Mouse (Mus musculus) midbrain, embryonic 14.5 days (tissue): Measurements from ENCODE around the gene Tpi1. TPM values are rescaled to one million over a fixed set of nuclear protein-coding genes. Genes with fewer than 3 reads are reported as not detected.

Source experiments
- ATAC-seq: fragments of 200-750 bp; cut with Nextera tagmentation; 2 replicates; pipeline ENCODE4 v1.8.0; 2017; ENCODE audit warnings: moderate number of reproducible peaks, moderate library complexity; ENCODE audit not compliant: low FRiP score, low TSS enrichment
- DNase-seq: peaks from one replicate; pipeline ENCODE4 v3.0.0-alpha.2; 2015
- H3K27ac ChIP-seq: fragments of 300-500 bp; sonication (generic); replicated peaks from 2 replicates; pipeline ENCODE4 v1.5.1; 2014; ENCODE audit warnings: mild to moderate bottlenecking, low read depth, low read length, moderate library complexity
- H3K27me3 ChIP-seq: fragments of 300-500 bp; sonication (generic); 2 replicates; pipeline ENCODE4 v1.6.1; 2014; ENCODE audit warnings: low read length, control low read depth, mixed read lengths; ENCODE audit not compliant: control insufficient read depth, insufficient read depth
- H3K36me3 ChIP-seq: fragments of 300-500 bp; sonication (generic); 2 replicates; pipeline ENCODE4 v1.6.1; 2014; ENCODE audit warnings: low read length, control low read depth; ENCODE audit not compliant: control insufficient read depth, insufficient read depth
- H3K4me1 ChIP-seq: fragments of 300-500 bp; sonication (generic); 2 replicates; pipeline ENCODE4 v1.6.1; 2014; ENCODE audit warnings: mild to moderate bottlenecking, antibody characterized with exemption, low read length, control low read depth; ENCODE audit not compliant: control insufficient read depth, insufficient read depth
- H3K4me2 ChIP-seq: fragments of 300-500 bp; sonication (generic); 2 replicates; pipeline ENCODE4 v1.6.1; 2014; ENCODE audit warnings: mild to moderate bottlenecking, low read length, moderate library complexity
- H3K4me3 ChIP-seq: fragments of 300-500 bp; sonication (generic); replicated peaks from 2 replicates; pipeline ENCODE4 v1.5.1; 2014; ENCODE audit warnings: low read depth, low read length
- H3K9ac ChIP-seq: fragments of 300-500 bp; sonication (generic); replicated peaks from 2 replicates; pipeline ENCODE4 v1.6.1; 2014; ENCODE audit warnings: mild to moderate bottlenecking, low read length, moderate library complexity
- H3K9me3 ChIP-seq: fragments of 300-500 bp; sonication (generic); 2 replicates; pipeline ENCODE4 v1.6.1; 2016; ENCODE audit warnings: low read length, control low read depth, mixed read lengths; ENCODE audit not compliant: control insufficient read depth
- WGBS: fragments of 180-500 bp; shearing (Covaris S2); extraction: QIAGEN DNeasy Blood & Tissue Kit; methylation state at CpG from one replicate; pipeline ENCODE4 v1.1.7; 2014; 5-methylcytosine and 5-hydroxymethylcytosine counted together
- polyA plus RNA-seq: library from polyadenylated mRNA; unstranded; fragments of >200 nt; fragmentation: Nextera tagmentation; extraction: Ambion mirVana; gene quantifications from 2 replicates; pipeline ENCODE4 v1.2.1, GENCODE M21; 2014

The Tpi1 gene
- polyA plus RNA-seq, 1 experiment from 2014 or later = 349 TPM

DNA sequence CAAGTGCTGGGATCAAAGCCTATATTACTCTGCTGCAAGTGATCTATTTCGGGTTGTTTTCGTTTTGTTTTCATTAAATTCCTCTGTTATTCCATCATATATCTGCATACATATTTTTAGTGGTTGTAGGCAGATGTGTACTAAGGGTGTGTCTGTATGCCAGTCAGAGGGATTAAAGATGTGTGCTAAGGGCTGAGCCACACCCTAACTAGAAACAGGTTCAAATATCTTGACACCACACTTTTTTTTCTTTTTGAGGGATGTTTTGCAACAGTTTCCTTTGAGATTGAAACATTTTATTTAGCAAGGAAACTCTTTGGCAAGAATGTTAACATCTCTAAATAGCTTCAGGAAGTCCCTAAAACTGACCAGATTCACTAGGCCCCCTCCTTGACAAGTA is 17.9 kb downstream of the Tpi1 start:
- no peaks in the 10 kb centered on the region for H3K4me1 ChIP-seq
- no peak for DNase-seq
- no peak for ATAC-seq
- no peaks in the 10 kb centered on the region for H3K9me3 ChIP-seq
- H3K4me3 ChIP-seq = no peak overlapping the region
- H3K9ac ChIP-seq = no peak overlapping the region
- no peaks in the 10 kb centered on the region for H3K27me3 ChIP-seq
- WGBS = 80% methylated on average over 2 of the region's 2 CpGs
- no peak overlapping the region for H3K27ac ChIP-seq
- H3K36me3 ChIP-seq = no peaks in the 10 kb centered on the region
- H3K4me2 ChIP-seq = no peak overlapping the region

DNA sequence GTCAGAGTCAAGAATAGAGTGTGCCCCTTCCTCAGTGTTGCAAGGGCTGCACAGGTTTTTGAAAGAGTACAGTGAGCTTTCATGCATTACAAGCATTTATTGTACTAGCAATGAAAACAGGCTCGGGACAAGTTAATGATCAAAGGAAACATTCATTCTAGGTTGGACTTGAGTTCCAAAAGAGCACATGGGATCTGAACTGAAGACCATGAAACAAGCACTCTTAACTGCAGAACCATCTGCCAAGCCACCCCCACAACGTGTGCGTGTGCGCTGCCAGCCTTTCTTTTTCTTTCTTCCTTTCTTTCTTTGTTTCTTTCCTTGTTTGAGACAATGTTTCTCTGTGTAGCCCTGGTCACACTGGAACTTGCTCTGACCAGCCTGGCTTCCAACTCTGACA is 18.3 kb downstream of the Tpi1 start:
- Histone ChIP-seq H3K36me3 (no peaks in the 10 kb centered on the region), H3K27ac (no peak overlapping the region), H3K4me2 (no peak overlapping the region), H3K4me1 (no peaks in the 10 kb centered on the region), H3K9ac (no peak overlapping the region), H3K4me3 (no peak overlapping the region), H3K27me3 (no peaks in the 10 kb centered on the region), H3K9me3 (no peaks in the 10 kb centered on the region)
- ATAC-seq (no peak), DNase-seq (no peak)
- 70% methylated on average over 4 of the region's 4 CpGs for WGBS

DNA sequence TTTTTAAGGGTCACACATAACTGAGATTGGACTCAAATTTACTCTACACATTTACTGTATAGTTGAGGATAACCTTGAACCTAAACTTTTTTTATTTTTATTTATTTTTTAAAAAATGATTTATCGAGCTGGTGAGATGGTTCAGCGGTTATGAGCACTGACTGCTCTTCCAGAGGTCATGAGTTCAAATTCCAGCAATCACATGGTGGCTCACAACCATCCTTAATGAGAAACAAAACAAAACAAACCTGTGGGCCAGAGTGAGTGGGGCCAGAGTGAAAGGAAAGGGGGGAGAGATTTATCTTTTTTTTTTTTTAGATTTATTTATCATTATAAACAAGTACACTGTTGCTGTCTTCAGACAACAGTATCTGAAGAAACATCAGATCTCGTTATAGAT is 22.2 kb downstream of the Tpi1 start:
- DNase-seq (no peak), ATAC-seq (no peak)
- Histone ChIP-seq H3K4me1 (no peaks in the 10 kb centered on the region), H3K36me3 (no peaks in the 10 kb centered on the region), H3K9me3 (no peaks in the 10 kb centered on the region), H3K4me2 (no peak overlapping the region), H3K9ac (no peak overlapping the region), H3K27ac (no peak overlapping the region), H3K4me3 (no peak overlapping the region), H3K27me3 (no peaks in the 10 kb centered on the region)
- WGBS = 93% methylated on average over 3 of the region's 3 CpGs

DNA sequence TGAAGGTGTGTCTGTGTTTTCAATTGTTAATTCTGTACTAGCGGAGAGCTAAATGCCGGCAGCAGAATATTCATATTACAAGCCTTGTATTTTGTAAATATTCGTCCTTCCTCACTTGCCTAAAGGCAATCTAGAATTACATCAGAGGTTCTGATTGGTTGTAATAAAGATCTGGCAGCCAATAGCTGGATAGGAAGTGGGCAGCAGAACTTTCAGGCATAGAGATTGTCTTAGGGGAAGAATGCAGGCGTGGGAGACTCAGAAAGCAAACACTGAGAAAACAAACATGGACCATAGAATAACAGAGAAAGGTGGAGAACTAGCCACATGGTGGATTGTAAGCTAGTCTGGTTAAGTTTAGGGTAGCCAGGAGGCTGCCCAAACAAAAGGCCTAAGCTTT is 24.0 kb downstream of the Tpi1 start:
- Histone ChIP-seq H3K4me3 (no peak overlapping the region), H3K4me1 (no peaks in the 10 kb centered on the region), H3K9ac (no peak overlapping the region), H3K27ac (no peak overlapping the region), H3K36me3 (no peaks in the 10 kb centered on the region), H3K9me3 (no peaks in the 10 kb centered on the region), H3K27me3 (no peaks in the 10 kb centered on the region), H3K4me2 (no peak overlapping the region)
- ATAC-seq = no peak
- no peak for DNase-seq
- WGBS = 80% methylated on average over 4 of the region's 4 CpGs

DNA sequence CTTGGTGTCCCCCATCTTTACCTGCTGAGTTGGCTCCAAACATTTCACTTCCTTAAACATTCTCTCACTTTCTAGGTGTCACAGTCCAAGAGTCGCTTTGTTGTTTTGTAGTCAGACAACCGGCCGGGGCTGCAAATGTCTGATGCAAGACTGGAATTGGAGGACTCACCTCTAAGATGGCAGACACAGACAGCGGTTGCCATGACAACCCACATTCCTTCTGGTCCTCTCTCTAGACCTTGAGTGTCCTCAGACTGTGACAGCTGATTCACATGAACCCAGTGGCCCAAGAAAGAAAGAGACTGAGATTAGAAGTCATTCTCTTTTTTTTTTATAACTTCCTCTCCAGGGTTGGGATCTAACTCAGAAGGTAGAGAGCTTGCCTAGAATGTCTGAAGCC is 24.6 kb downstream of the Tpi1 start:
- H3K4me3 ChIP-seq = no peak overlapping the region
- no peak overlapping the region for H3K27ac ChIP-seq
- no peaks in the 10 kb centered on the region for H3K27me3 ChIP-seq
- peak; percentile 41 for DNase-seq
- H3K9ac ChIP-seq = no peak overlapping the region
- no peaks in the 10 kb centered on the region for H3K9me3 ChIP-seq
- no peak for ATAC-seq
- no peak overlapping the region for H3K4me2 ChIP-seq
- H3K4me1 ChIP-seq = no peaks in the 10 kb centered on the region
- H3K36me3 ChIP-seq = no peaks in the 10 kb centered on the region
- WGBS = 76% methylated on average over 4 of the region's 4 CpGs

DNA sequence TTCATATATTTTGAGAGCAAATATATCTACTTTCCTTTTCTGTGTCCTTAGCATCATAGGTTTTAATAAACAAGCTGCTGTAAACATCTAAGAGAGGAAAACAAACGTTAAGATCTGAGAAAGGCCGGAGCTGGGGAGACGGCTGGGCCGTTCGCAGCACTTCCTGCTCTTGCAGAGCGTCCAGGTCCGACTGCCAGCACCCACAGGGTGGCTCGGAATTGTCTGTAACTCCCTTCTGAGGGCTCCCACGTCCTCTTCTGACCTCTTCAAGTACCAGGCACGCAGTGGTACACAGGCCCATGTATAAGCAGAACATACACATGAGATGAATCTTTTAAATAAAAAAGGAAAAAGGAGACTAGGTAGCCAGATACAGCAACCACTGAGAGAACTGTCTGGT is 26.4 kb downstream of the Tpi1 start:
- H3K9ac ChIP-seq = no peak overlapping the region
- ATAC-seq (no peak), DNase-seq (no peak)
- no peak overlapping the region for H3K4me2 ChIP-seq
- no peaks in the 10 kb centered on the region for H3K4me1 ChIP-seq
- WGBS = 77% methylated on average over 10 of the region's 10 CpGs
- H3K36me3 ChIP-seq = no peaks in the 10 kb centered on the region
- H3K27me3 ChIP-seq = no peaks in the 10 kb centered on the region
- no peak overlapping the region for H3K27ac ChIP-seq
- H3K4me3 ChIP-seq = no peak overlapping the region
- no peaks in the 10 kb centered on the region for H3K9me3 ChIP-seq

DNA sequence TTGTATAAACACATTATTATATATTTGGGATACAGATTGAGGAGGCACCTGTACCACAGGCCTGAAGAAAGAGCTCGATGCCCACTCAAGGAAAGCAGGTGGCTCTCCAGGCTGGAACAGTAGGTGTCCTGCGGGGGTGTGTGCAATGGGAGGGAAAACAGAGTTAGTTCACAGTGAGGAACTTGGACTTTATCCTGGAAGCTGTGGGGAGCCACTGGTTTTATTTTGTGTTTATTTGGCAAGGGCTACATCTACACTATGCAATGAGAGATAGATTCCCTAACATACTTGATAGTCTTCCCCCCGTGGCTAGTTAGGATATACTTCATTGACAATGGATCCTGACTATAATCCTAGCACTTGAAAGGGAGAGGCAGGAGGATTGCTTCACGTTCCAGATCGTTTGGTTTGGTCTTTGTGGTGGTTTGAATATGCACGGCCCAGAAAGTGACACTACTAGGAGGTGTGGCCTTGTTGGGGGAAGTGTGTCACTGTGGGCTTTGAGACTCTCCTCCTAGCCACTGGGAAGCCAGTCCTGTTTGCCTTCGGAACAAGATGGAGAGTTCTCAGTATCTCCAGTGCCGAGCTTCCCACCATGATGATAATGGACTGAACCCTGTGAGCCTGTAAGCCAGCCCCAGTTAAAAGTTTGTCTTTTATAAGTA is 27.2 kb downstream of the Tpi1 start:
- Histone ChIP-seq H3K27ac (no peak overlapping the region), H3K36me3 (no peaks in the 10 kb centered on the region), H3K4me2 (no peak overlapping the region), H3K4me1 (no peaks in the 10 kb centered on the region), H3K9me3 (no peaks in the 10 kb centered on the region), H3K9ac (no peak overlapping the region), H3K27me3 (no peaks in the 10 kb centered on the region), H3K4me3 (no peak overlapping the region)
- 50% methylated on average over 8 of the region's 8 CpGs for WGBS
- no peak for ATAC-seq
- no peak for DNase-seq

DNA sequence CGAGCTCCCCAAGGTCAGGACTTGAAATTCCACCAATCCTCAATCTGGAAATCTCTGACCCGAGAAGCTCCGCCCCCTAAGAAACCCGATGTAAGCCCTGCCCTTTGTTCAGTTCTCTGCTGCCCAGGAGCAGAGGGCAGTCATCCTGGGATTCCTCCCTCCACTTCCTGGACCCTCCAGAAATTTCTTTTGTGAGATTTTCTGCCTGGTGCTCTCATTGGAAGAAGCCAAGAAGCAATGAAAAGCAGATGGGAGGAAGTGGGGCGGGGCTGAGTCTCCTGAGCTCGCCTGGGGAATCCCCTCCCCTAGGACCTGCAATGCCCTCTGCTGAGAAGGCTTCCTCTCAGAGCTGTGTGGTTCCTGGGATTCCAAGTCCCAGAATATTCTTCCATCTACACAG is 31.7 kb downstream of the Tpi1 start:
- H3K27ac ChIP-seq = no peak overlapping the region
- peaks cover 15% of the 10 kb centered on the region; the same call in 1 of the 2 replicates for H3K4me1 ChIP-seq
- no peak overlapping the region for H3K9ac ChIP-seq
- DNase-seq (peak; percentile 22), ATAC-seq (no peak)
- no peaks in the 10 kb centered on the region for H3K27me3 ChIP-seq
- no peaks in the 10 kb centered on the region for H3K9me3 ChIP-seq
- 28% methylated on average over 6 of the region's 6 CpGs for WGBS
- no peaks in the 10 kb centered on the region for H3K36me3 ChIP-seq
- H3K4me2 ChIP-seq = no peak overlapping the region
- no peak overlapping the region for H3K4me3 ChIP-seq

DNA sequence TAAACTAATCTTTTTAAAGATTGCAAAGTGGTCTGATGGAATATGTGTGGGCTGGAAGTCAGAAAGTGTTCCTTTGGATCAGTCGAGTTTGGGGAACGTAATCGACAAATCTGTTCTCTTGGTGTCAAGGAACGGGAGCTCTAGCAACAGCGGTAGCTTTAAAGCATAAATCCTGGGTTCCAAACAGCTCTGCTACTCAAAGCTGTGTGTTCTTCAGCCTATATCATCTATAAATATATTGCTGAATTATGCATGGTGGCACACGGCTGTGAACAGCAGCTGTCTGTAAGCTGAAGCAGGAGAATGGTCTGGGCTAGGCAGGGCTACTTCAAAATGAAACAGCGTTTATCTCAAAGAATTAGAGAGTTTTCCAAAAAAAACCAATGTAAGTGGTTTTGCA is 33.2 kb downstream of the Tpi1 start:
- Histone ChIP-seq H3K27ac (no peak overlapping the region), H3K4me3 (no peak overlapping the region), H3K4me1 (peaks cover 15% of the 10 kb centered on the region; the same call in 1 of the 2 replicates), H3K27me3 (no peaks in the 10 kb centered on the region), H3K36me3 (no peaks in the 10 kb centered on the region), H3K4me2 (no peak overlapping the region), H3K9me3 (no peaks in the 10 kb centered on the region), H3K9ac (no peak overlapping the region)
- 86% methylated on average over 7 of the region's 7 CpGs for WGBS
- DNase-seq (no peak), ATAC-seq (no peak)
